Mouse (Mus musculus) left cerebral cortex, adult 2 months (tissue): ENCODE measurements around the gene Map2k7. TPM values are rescaled to one million over a fixed set of nuclear protein-coding genes. Genes with fewer than 3 reads are reported as not detected.
A peak's percentile ranks its signal among the peaks of the same experiment; 100 is the strongest.
"Not testable (repeated sequence)": the region's sequence is repeated elsewhere in the genome, so short reads cannot be mapped to it uniquely, and the experiment has no call there.

Experiments
- DNase-seq, 2 experiments: peaks; one replicate each; pipeline ENCODE4 v3.0.0; 2021 to 2022; ENCODE audit warnings: low spot score in 2 of 2, mixed read lengths in 1 of 2; ENCODE audit errors: extremely low spot score in 1 of 2
- H3K27ac ChIP-seq: fragments of 200-600 bp; 2 replicates; pipeline ENCODE4 v1.8.1; 2022
- H3K4me3 ChIP-seq: fragments of 200-600 bp; 2 replicates; pipeline ENCODE4 v1.8.1; 2022
- CTCF ChIP-seq: fragments of 200-600 bp; IDR thresholded peaks from 2 replicates; pipeline ENCODE4 v1.8.1; 2022; ENCODE audit warnings: antibody characterized with exemption, mild to moderate bottlenecking, moderate library complexity
- intact Hi-C: fragments of 180-260 bp; cut with DNase I; formaldehyde crosslinking; loops from one replicate; pipeline ENCODE4 v1.15.1; 2025
- total RNA-seq, 2 experiments: library from RNA; stranded (reverse); gene quantifications; 2 replicates each; pipeline ENCODE4 v1.2.3; 2021

Gene Map2k7
- total RNA-seq, 2 experiments from 2014 or later = 98.1 to 99.1 TPM

- DNase-seq = peak; percentile 95
- no peak for TF ChIP-seq CTCF
- H3K27ac ChIP-seq = peak within 1 kb of the TSS; percentile 95
- peak within 1 kb of the TSS; percentile 94 for H3K4me3 ChIP-seq
- intact Hi-C loops = loop anchor here (1.0 to 2.0 kb wide), 2 partner anchors 14 to 70 kb away; partner anchors contain the start of genes Gm49320 and Map2k7
These were observed 14.6 kb downstream of the Map2k7 start, which contains the start of gene Snapc2 for GRCm38 (mm10) chr8:4252934-4253841. Gene Snapc2 (plus strand): TSS chr8:4253080.

- peak; percentile 52 for TF ChIP-seq CTCF
- intact Hi-C loops = no loop called here
These were observed 15.5 kb downstream of the Map2k7 start for GRCm38 (mm10) chr8:4254001-4254400.

GRCm38 (mm10) chr8:4255471-4255870, 16.9 kb downstream of the Map2k7 start:
- H3K4me3 ChIP-seq, DNase-seq: not testable (repeated sequence)
- peak overlapping the region; percentile 16; the same call in 1 of the 2 replicates for H3K27ac ChIP-seq
- intact Hi-C loops = loop anchor here (5.0 kb wide), 2 partner anchors 88 to 113 kb away; partner anchors contain the start of gene Evi5l

More at GRCm38 (mm10) chr8:4254001-4254400, 15.5 kb downstream of the Map2k7 start:
- peak; percentile 61 to 62 for DNase-seq
- Histone ChIP-seq H3K4me3 (peak overlapping the region; percentile 94), H3K27ac (peak overlapping the region; percentile 95)

- intact Hi-C loops = loop anchor here (5.0 kb wide), 2 partner anchors 90 to 115 kb away; partner anchors contain the start of gene Evi5l
- Histone ChIP-seq H3K27ac (peak overlapping the region; percentile 95), H3K4me3 (peak overlapping the region; percentile 83; the same call in 1 of the 2 replicates)
- peak; percentile 79 to 82 for DNase-seq
- TF ChIP-seq CTCF = no peak
These were observed 18.4 kb downstream of the Map2k7 start for GRCm38 (mm10) chr8:4256911-4257310.

- Histone ChIP-seq H3K4me3 (peak overlapping the region; percentile 83), H3K27ac (peak overlapping the region; percentile 95)
- intact Hi-C loops = loop anchor here (5.0 kb wide), 2 partner anchors 90 to 115 kb away; partner anchors contain the start of gene Evi5l
- DNase-seq = no peak
- TF ChIP-seq CTCF = no peak
These were observed 18.8 kb downstream of the Map2k7 start for GRCm38 (mm10) chr8:4257350-4257749.

- H3K27ac ChIP-seq = peak overlapping the region; percentile 95
- H3K4me3 ChIP-seq = peak overlapping the region; percentile 83
- intact Hi-C loops = loop anchor here (5.0 kb wide), 2 partner anchors 91 to 116 kb away; partner anchors contain the start of gene Evi5l
- DNase-seq = peak; percentile 84 to 87
- TF ChIP-seq CTCF = peak; percentile 91
These were observed 19.7 kb downstream of the Map2k7 start for GRCm38 (mm10) chr8:4258233-4258632.

GRCm38 (mm10) chr8:4258678-4259077, 20.1 kb downstream of the Map2k7 start:
- intact Hi-C loops = loop anchor here (5.0 kb wide), 2 partner anchors 91 to 116 kb away; partner anchors contain the start of gene Evi5l
- H3K27ac ChIP-seq = peak overlapping the region; percentile 95

GRCm38 (mm10) chr8:4259125-4259804, 20.7 kb downstream of the Map2k7 start, which contains the start of gene Ctxn1:
Gene Ctxn1 (minus strand): TSS chr8:4259274.
- no peak for TF ChIP-seq CTCF
- H3K27ac ChIP-seq = peak within 1 kb of the TSS; percentile 95
- intact Hi-C loops = loop anchor here (5.0 kb wide), 2 partner anchors 92 to 117 kb away; partner anchors contain the start of gene Evi5l

More at GRCm38 (mm10) chr8:4258678-4259077, 20.1 kb downstream of the Map2k7 start:
- peak overlapping the region; percentile 83 for H3K4me3 ChIP-seq
- DNase-seq = peak; percentile 52 to 57
- no peak for TF ChIP-seq CTCF

GRCm38 (mm10) chr8:4259805-4260170, 21.2 kb downstream of the Map2k7 start:
- DNase-seq = no peak
- intact Hi-C loops = loop anchor here (5.0 kb wide), 2 partner anchors 92 to 117 kb away; partner anchors contain the start of gene Evi5l
- TF ChIP-seq CTCF = no peak
- Histone ChIP-seq H3K4me3 (no peak overlapping the region; the same call in 1 of the 2 replicates), H3K27ac (peak overlapping the region; percentile 95)

More at GRCm38 (mm10) chr8:4259125-4259804, 20.7 kb downstream of the Map2k7 start, which contains the start of gene Ctxn1:
- peak within 1 kb of the TSS; percentile 83 for H3K4me3 ChIP-seq
- DNase-seq = peak; percentile 94 to 95

GRCm38 (mm10) chr8:4263105-4263791, 24.7 kb downstream of the Map2k7 start:
- no peak for DNase-seq
- H3K4me3 ChIP-seq = no peak overlapping the region
- TF ChIP-seq CTCF = no peak
- intact Hi-C loops = no loop called here
- peak overlapping the region; percentile 79 for H3K27ac ChIP-seq
